Mouse (Mus musculus): ENCODE data around the gene 1110051M20Rik. TPM values are rescaled to one million over a fixed set of nuclear protein-coding genes. Genes with fewer than 3 reads are reported as not detected.

The 1110051M20Rik gene
- polyA plus RNA-seq, 1 experiment from 2014 or later: 66.9 TPM

Small RNA genes within 50 kb of the gene (microRNA-seq; reads per million reads assigned to microRNA genes)
- gene Gm22071: not detected

Other genes starting within 250 kb of the 1110051M20Rik start
- 0.83 and 1.9 TPM in 2 replicates for gene Nr1h3, start 241.9 kb downstream of the 1110051M20Rik start, polyA plus RNA-seq (2015; fragmentation: Nextera tagmentation; extraction: Ambion mirVana)
- gene Acp2, start 241.8 kb downstream of the 1110051M20Rik start, polyA plus RNA-seq (2015; fragmentation: Nextera tagmentation; extraction: Ambion mirVana): 28.6 and 29.0 TPM in 2 replicates
- gene Ddb2, start 207.7 kb downstream of the 1110051M20Rik start, polyA plus RNA-seq (2015; fragmentation: Nextera tagmentation; extraction: Ambion mirVana): 20.0 and 23.6 TPM in 2 replicates
- 42.1 and 44.2 TPM in 2 replicates for gene Pacsin3, start 188.8 kb downstream of the 1110051M20Rik start, polyA plus RNA-seq (2015; fragmentation: Nextera tagmentation; extraction: Ambion mirVana)
- 81.8 and 90.6 TPM in 2 replicates for gene Arfgap2, start 179.7 kb downstream of the 1110051M20Rik start, polyA plus RNA-seq (2015; fragmentation: Nextera tagmentation; extraction: Ambion mirVana)
- gene Lrp4, start 12.8 kb upstream of the 1110051M20Rik start, polyA plus RNA-seq (2015; fragmentation: Nextera tagmentation; extraction: Ambion mirVana): 9.1 and 9.6 TPM in 2 replicates
- 103 and 110 TPM in 2 replicates for gene Ckap5, start 82.1 kb upstream of the 1110051M20Rik start, polyA plus RNA-seq (2015; fragmentation: Nextera tagmentation; extraction: Ambion mirVana)
- 0.27 and 4.3 TPM in 2 replicates for gene F2, start 191.7 kb upstream of the 1110051M20Rik start, polyA plus RNA-seq (2015; fragmentation: Nextera tagmentation; extraction: Ambion mirVana)
- gene Zfp408, start 205.1 kb upstream of the 1110051M20Rik start, polyA plus RNA-seq (2015; fragmentation: Nextera tagmentation; extraction: Ambion mirVana): 13.9 and 14.3 TPM in 2 replicates
- gene Arhgap1, start 205.2 kb upstream of the 1110051M20Rik start, polyA plus RNA-seq (2015; fragmentation: Nextera tagmentation; extraction: Ambion mirVana): 92.9 and 108 TPM in 2 replicates